ENCODE assay signal across 8 mouse cellular contexts in genomic region chr11:24305691-24306090, GRCm38 (mm10).
A peak's percentile ranks its signal among the peaks of the same experiment; 100 is the strongest.
DNase-seq lines count a peak whose midpoint lies in the region; ATAC-seq and TF ChIP-seq lines count a peak whose summit lies in the region.

No protein-coding gene starts in this region.

- no peak for ATAC-seq in kidney, postnatal 0 days (replicated peaks; ENCODE audit: low FRiP score, low read depth)
- peak; percentile 26; the same call in 1 of the 2 replicates for ATAC-seq in forebrain, embryonic 16.5 days
- peak; percentile 69 for ATAC-seq in liver, embryonic 12.5 days
- ATAC-seq in neural tube, embryonic 14.5 days (ENCODE audit: low read depth): peak; percentile 36

- H3K4me1 ChIP-seq in kidney, postnatal 0 days (replicated peaks; ENCODE audit: insufficient read depth, low read length): no peaks in the 10 kb centered on the region
- peaks cover 8% of the 10 kb centered on the region for H3K4me1 ChIP-seq in forebrain, embryonic 16.5 days (replicated peaks; ENCODE audit: control insufficient read depth, insufficient read depth, low read length)
- peaks cover 17% of the 10 kb centered on the region for H3K4me1 ChIP-seq in liver, embryonic 12.5 days
- peaks cover 15% of the 10 kb centered on the region; the same call in 1 of the 2 replicates for H3K4me1 ChIP-seq in neural tube, embryonic 14.5 days (ENCODE audit: control insufficient read depth, insufficient read depth, low read length)

- no peak for TF ChIP-seq CTCF in kidney, postnatal 0 days (IDR thresholded peaks at IDR 0.05; ENCODE audit: low read depth)

- H3K36me3 ChIP-seq in kidney, postnatal 0 days (ENCODE audit: insufficient read depth, low read length): no peaks in the 10 kb centered on the region
- H3K36me3 ChIP-seq in forebrain, embryonic 16.5 days (ENCODE audit: control insufficient read depth, insufficient read depth): no peaks in the 10 kb centered on the region
- no peaks in the 10 kb centered on the region for H3K36me3 ChIP-seq in liver, embryonic 12.5 days
- no peaks in the 10 kb centered on the region for H3K36me3 ChIP-seq in neural tube, embryonic 14.5 days (ENCODE audit: control insufficient read depth, insufficient read depth, low read length)

- no peaks in the 10 kb centered on the region for H3K9me3 ChIP-seq in kidney, postnatal 0 days (replicated peaks; ENCODE audit: low read length)
- H3K9me3 ChIP-seq in forebrain, embryonic 16.5 days (ENCODE audit: control insufficient read depth, low read length): 0 out of 2 replicates have a peak, but pooled peaks cover 3% of the 10 kb centered on the region
- H3K9me3 ChIP-seq in liver, embryonic 12.5 days (replicated peaks): no peaks in the 10 kb centered on the region
- H3K9me3 ChIP-seq in neural tube, embryonic 14.5 days (ENCODE audit: control insufficient read depth, low read length): no peaks in the 10 kb centered on the region

- WGBS in kidney, postnatal 0 days: 6% methylated on average over 11 of the region's 11 CpGs
- 12% methylated on average over 11 of the region's 11 CpGs for WGBS in forebrain, embryonic 16.5 days
- 5% methylated on average over 11 of the region's 11 CpGs for WGBS in liver, embryonic 12.5 days (ENCODE audit: insufficient replicate concordance)
- 9% methylated on average over 11 of the region's 11 CpGs for WGBS in neural tube, embryonic 14.5 days

- DNase-seq in kidney, postnatal 0 days (ENCODE audit: low spot score): peak; percentile 22
- DNase-seq in kidney, adult 18-20 months: no peak
- no peak for DNase-seq in gastrocnemius, adult 8-10 months (ENCODE audit: low spot score in 2 of 2)
- no peak for DNase-seq in MN1 (ENCODE audit: low spot score)
- no peak for DNase-seq in layer of hippocampus, adult 8-10 months (ENCODE audit: low spot score in 2 of 2)

- H3K4me3 ChIP-seq in kidney, postnatal 0 days (replicated peaks; ENCODE audit: low read depth, low read length): 0 out of 2 replicates have a peak overlapping the region, but pooled peaks have one; percentile 8
- H3K4me3 ChIP-seq in forebrain, embryonic 16.5 days (replicated peaks; ENCODE audit: low read length): peak overlapping the region; percentile 33
- H3K4me3 ChIP-seq in liver, embryonic 12.5 days: peak overlapping the region; percentile 37
- no peak overlapping the region; the same call in 1 of the 2 replicates for H3K4me3 ChIP-seq in neural tube, embryonic 14.5 days (ENCODE audit: low read depth, low read length)

- no peak overlapping the region for H3K27ac ChIP-seq in kidney, postnatal 0 days
- no peak overlapping the region for H3K27ac ChIP-seq in forebrain, embryonic 16.5 days (ENCODE audit: low read length)
- no peak overlapping the region for H3K27ac ChIP-seq in liver, embryonic 12.5 days
- no peak overlapping the region for H3K27ac ChIP-seq in neural tube, embryonic 14.5 days (ENCODE audit: low read depth, low read length)

- H3K27me3 ChIP-seq in kidney, postnatal 0 days (ENCODE audit: insufficient read depth, low read length): no peaks in the 10 kb centered on the region
- no peaks in the 10 kb centered on the region for H3K27me3 ChIP-seq in forebrain, embryonic 16.5 days (replicated peaks; ENCODE audit: control insufficient read depth, insufficient read depth, low read length)
- peaks cover 21% of the 10 kb centered on the region; the same call in 1 of the 2 replicates for H3K27me3 ChIP-seq in liver, embryonic 12.5 days (replicated peaks)
- no peaks in the 10 kb centered on the region for H3K27me3 ChIP-seq in neural tube, embryonic 14.5 days (ENCODE audit: control insufficient read depth, insufficient read depth, low read length)

- H3K4me2 ChIP-seq in kidney, postnatal 0 days (ENCODE audit: low read length): peak overlapping the region; percentile 56
- H3K4me2 ChIP-seq in forebrain, embryonic 16.5 days (ENCODE audit: low read length): peak overlapping the region; percentile 66
- H3K4me2 ChIP-seq in liver, embryonic 12.5 days: peak overlapping the region; percentile 68
- H3K4me2 ChIP-seq in neural tube, embryonic 14.5 days (ENCODE audit: low read depth, low read length): peak overlapping the region; percentile 56

- H3K9ac ChIP-seq in kidney, postnatal 0 days (ENCODE audit: low read depth, low read length): no peak overlapping the region
- peak overlapping the region; percentile 9; the same call in 1 of the 2 replicates for H3K9ac ChIP-seq in forebrain, embryonic 16.5 days (replicated peaks; ENCODE audit: low read depth, low read length)
- H3K9ac ChIP-seq in liver, embryonic 12.5 days: no peak overlapping the region
- no peak overlapping the region for H3K9ac ChIP-seq in neural tube, embryonic 14.5 days (replicated peaks; ENCODE audit: low read depth, low read length)
